Mouse (Mus musculus): Measurements from ENCODE around the gene Mx1. TPM values are rescaled to one million over a fixed set of nuclear protein-coding genes. Genes with fewer than 3 reads are reported as not detected.

Gene Mx1
- polyA plus RNA-seq, 1 experiment from 2014 or later, result 0.26 TPM

DNA sequence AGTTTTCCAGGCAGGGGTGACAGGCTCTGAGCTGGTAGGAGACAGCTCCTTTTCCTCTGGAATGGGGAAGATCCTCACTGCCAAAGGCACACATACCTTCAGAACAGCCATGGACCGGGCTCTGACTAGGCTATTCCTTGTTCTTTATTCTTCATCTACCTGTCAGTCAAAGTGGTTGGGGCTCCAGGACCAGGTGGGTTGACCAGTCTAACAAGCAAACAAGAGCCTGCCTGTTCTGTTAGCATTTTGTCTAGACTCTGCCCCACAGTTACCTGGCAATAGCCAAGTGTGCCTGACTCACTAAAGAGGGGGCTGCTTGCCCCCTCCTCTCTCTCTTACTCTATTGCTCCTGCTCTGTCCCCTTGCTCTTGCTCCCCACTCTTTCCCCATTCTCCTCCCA is 29.7 kb upstream of the Mx1 start:
- H3K4me2 ChIP-seq, result no peak overlapping the region
- ATAC-seq (ENCODE audit: low FRiP score), result no peak
- no peak overlapping the region for H3K9ac ChIP-seq (replicated peaks)
- no peaks in the 10 kb centered on the region for H3K4me1 ChIP-seq
- WGBS, result 78% methylated on average over 1 of the region's 1 CpGs
- H3K4me3 ChIP-seq (replicated peaks), result no peak overlapping the region
- no peaks in the 10 kb centered on the region for H3K9me3 ChIP-seq (replicated peaks)
- no peak overlapping the region for H3K27ac ChIP-seq (replicated peaks)
- no peaks in the 10 kb centered on the region for H3K36me3 ChIP-seq
- no peaks in the 10 kb centered on the region for H3K27me3 ChIP-seq (replicated peaks)

DNA sequence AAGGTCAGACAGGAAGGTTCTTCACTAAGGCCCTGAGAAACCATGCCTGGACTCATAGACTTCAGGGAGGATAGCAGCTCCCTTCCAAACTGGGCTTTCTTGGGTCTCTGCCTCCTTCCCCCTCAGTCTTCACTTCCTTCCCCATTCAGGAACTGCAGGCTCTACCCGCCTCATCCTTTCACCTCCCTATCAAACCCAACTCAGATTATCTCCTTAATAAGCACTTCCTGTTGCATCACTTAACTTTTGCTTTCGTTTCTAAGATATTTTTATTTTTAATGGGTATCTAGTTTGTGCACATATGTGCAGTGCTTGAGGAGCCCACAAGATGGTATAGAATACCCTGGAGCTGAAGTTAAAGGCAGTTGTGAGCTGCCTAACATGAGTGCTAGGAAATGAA is 15.9 kb upstream of the Mx1 start:
- no peak overlapping the region for H3K9ac ChIP-seq (replicated peaks)
- no peak overlapping the region for H3K27ac ChIP-seq (replicated peaks)
- H3K4me3 ChIP-seq (replicated peaks), result no peak overlapping the region
- no peaks in the 10 kb centered on the region for H3K4me1 ChIP-seq
- no peak for ATAC-seq (ENCODE audit: low FRiP score)
- no peaks in the 10 kb centered on the region for H3K9me3 ChIP-seq (replicated peaks)
- no peaks in the 10 kb centered on the region for H3K36me3 ChIP-seq
- H3K27me3 ChIP-seq (replicated peaks), result no peaks in the 10 kb centered on the region
- H3K4me2 ChIP-seq, result no peak overlapping the region
- WGBS, result 80% methylated on average over 2 of the region's 2 CpGs

DNA sequence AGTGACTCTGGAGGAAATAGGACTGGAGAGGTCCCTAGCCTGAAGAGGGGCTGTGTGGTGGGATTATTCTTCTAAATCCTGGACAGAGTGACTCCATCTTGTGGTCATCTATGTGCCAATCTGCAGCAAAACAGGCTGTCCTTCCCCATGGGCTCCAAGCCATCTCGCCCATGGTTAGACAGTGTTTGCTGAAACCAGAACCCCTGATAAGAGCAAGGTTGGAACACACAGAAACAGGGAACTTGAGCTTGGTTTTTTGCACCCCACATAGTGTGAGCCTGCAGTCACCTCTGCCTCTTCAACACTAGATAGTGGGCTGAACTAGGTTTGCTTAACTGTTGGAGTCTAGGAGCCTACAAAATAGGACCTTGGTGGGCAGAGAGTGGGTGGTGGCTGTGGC is 13.8 kb upstream of the Mx1 start:
- Histone ChIP-seq H3K4me2 (no peak overlapping the region), H3K27me3 (replicated peaks) (no peaks in the 10 kb centered on the region), H3K36me3 (no peaks in the 10 kb centered on the region), H3K4me1 (no peaks in the 10 kb centered on the region), H3K9me3 (replicated peaks) (no peaks in the 10 kb centered on the region), H3K9ac (replicated peaks) (no peak overlapping the region), H3K27ac (replicated peaks) (no peak overlapping the region), H3K4me3 (replicated peaks) (no peak overlapping the region)
- no peak for ATAC-seq (ENCODE audit: low FRiP score)
- WGBS, result 88% methylated on average over 1 of the region's 1 CpGs

DNA sequence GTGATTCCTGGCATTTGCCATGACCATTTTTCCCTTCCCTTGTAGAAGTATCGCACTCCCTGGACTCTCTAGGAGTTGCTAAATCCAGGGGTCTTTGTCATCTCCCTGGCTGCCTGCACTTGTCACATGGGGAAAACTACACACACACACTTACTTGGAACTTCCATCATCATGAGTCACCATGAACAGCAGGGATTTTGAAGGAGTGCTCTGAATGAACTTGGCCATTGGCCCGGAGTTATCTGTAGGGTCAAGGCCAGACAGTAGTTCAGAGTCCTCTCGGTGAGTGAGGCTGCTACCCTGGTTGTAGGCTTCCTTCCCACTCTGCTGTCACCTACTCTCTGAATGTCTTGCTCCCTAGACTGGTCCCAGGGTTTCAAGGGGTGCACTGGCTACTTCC is 12.9 kb upstream of the Mx1 start:
- WGBS, result 93% methylated on average over 3 of the region's 3 CpGs
- Histone ChIP-seq H3K27ac (replicated peaks) (no peak overlapping the region), H3K27me3 (replicated peaks) (no peaks in the 10 kb centered on the region), H3K9me3 (replicated peaks) (no peaks in the 10 kb centered on the region), H3K4me2 (no peak overlapping the region), H3K4me3 (replicated peaks) (no peak overlapping the region), H3K4me1 (no peaks in the 10 kb centered on the region), H3K9ac (replicated peaks) (no peak overlapping the region), H3K36me3 (no peaks in the 10 kb centered on the region)
- ATAC-seq (ENCODE audit: low FRiP score), result no peak

DNA sequence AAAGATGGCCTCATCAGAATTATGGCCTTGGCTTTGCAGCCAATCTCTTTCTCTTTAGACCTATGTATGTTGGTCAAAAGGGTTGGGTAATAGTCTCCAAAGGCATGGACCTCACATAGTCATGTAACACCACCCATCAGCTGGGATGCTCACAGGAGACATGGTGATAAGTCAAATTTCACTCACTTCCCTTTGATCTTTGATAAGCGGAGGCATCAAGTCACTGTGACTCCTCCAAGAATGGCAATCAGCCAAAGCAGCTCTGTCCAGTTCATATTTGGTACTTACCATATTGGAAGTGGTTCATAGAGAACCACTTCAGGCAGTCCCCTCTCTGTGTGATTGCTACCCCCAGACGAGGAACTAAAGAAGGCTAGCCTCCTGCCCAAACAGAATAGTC is 12.0 kb upstream of the Mx1 start:
- Histone ChIP-seq H3K9ac (replicated peaks) (no peak overlapping the region), H3K4me2 (no peak overlapping the region), H3K4me1 (no peaks in the 10 kb centered on the region), H3K4me3 (replicated peaks) (no peak overlapping the region), H3K27ac (replicated peaks) (no peak overlapping the region), H3K9me3 (replicated peaks) (no peaks in the 10 kb centered on the region), H3K36me3 (no peaks in the 10 kb centered on the region), H3K27me3 (replicated peaks) (no peaks in the 10 kb centered on the region)
- ATAC-seq (ENCODE audit: low FRiP score), result no peak
- 84% methylated on average over 2 of the region's 2 CpGs for WGBS

DNA sequence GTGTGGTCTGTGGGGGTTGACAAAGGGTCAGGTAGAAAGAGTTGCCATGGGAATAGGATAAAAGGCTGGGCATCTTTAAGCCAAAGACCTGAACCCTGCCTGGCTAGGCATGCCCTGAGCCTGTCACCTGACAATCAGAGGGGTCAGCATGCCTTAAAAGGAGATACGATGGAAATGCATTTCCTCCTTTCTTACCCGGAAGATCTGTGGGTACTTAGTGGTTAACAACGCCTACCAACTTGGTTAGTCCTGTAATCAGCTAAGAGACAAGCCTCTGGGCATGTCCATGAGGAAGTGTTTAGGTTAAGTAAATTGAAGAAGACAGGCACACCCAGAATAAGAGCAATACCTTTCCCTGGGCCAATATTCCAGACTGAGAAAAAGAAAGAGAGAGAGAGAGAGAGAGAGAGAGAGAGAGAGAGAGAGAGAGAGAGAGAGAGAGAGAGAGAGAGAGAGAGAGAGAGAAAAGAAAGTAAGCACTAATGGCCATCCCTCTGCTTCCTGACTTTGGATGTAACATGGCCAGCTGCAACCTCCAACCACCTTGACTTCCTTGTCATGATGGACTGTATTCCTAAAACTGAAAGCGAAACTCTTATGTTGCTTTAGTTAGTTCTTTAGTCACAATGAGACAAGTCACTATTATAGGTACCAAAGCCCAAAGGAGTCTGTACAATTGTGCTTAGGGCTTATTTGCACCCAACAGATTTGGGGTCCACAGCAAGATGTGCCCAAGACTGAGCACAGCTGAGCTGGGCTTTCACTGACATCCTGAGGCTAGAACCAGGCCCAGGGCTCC is 5.5 kb upstream of the Mx1 start:
- Histone ChIP-seq H3K36me3 (no peaks in the 10 kb centered on the region), H3K27me3 (replicated peaks) (no peaks in the 10 kb centered on the region), H3K4me1 (no peaks in the 10 kb centered on the region), H3K9ac (replicated peaks) (no peak overlapping the region), H3K27ac (replicated peaks) (no peak overlapping the region), H3K4me2 (no peak overlapping the region), H3K4me3 (replicated peaks) (no peak overlapping the region), H3K9me3 (replicated peaks) (no peaks in the 10 kb centered on the region)
- WGBS, result 87% methylated on average over 4 of the region's 4 CpGs
- ATAC-seq (ENCODE audit: low FRiP score), result no peak

DNA sequence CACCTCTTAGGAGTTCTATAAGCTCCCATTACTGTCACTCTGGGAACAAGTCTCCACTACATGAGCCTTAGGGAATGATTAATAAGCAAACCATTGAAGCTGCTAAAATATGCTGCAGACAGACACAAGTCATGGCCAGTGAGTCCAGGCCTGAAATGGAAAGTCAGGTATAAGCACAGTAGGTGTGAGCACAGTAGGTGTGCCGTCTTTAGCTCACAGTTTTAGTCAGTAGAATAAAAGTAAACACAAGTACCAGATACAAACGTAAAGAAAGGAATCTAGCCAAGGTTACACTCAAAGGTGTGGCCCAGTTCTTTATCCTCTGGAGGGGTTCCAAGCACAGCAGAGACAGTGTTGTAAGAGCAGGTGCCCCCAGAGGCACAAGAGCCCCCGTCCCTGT is 4.8 kb upstream of the Mx1 start:
- WGBS, result 86% methylated on average over 3 of the region's 3 CpGs

DNA sequence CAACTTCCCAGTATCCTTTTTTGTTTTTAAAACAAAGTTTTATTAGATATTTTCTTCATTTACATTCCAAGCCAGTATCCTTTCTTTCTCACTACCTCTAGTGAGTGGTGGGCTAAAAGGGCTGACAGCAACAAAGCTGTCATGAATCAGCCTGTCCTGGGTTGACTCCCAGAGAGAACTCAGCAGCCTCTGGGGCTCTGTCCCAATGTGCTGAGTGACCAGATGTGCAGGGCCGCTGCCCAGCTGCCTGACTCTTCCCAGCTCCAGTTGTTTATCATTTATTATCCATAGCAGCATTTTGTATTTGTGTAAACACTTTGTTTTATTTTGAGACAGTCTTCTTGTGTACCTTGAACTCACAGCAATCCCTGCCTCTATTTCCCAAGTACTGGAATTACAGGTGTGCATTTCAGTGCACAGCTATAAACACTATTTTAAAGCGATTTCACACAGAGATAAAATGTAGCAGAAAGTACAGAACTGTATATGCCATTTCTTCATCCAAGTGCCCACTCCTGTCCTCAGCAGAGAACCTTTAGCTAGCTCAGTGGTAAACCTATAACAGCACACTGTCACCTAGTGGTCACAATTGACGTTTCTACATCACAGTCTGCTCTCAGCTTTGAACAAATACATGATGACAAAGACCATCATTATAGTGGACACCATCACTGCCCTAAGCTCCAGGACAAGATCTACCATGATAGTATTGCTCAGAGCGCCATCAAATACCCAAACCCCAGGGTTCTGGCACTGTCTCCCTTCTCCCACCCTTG is 3.7 kb upstream of the Mx1 start:
- Histone ChIP-seq H3K9ac (replicated peaks) (no peak overlapping the region), H3K4me1 (0 out of 2 replicates have a peak, but pooled peaks cover 3% of the 10 kb centered on the region), H3K27ac (replicated peaks) (no peak overlapping the region), H3K4me2 (no peak overlapping the region), H3K36me3 (no peaks in the 10 kb centered on the region), H3K9me3 (replicated peaks) (no peaks in the 10 kb centered on the region), H3K27me3 (replicated peaks) (no peaks in the 10 kb centered on the region), H3K4me3 (replicated peaks) (no peak overlapping the region)
- WGBS, result 61% methylated on average over 4 of the region's 4 CpGs
- ATAC-seq (ENCODE audit: low FRiP score), result no peak

More for the DNA sequence above, 4.8 kb upstream of the Mx1 start:
- Histone ChIP-seq H3K4me3 (replicated peaks) (no peak overlapping the region), H3K4me1 (0 out of 2 replicates have a peak, but pooled peaks cover 3% of the 10 kb centered on the region), H3K9ac (replicated peaks) (no peak overlapping the region), H3K4me2 (no peak overlapping the region), H3K27me3 (replicated peaks) (no peaks in the 10 kb centered on the region), H3K9me3 (replicated peaks) (no peaks in the 10 kb centered on the region), H3K27ac (replicated peaks) (no peak overlapping the region), H3K36me3 (no peaks in the 10 kb centered on the region)
- ATAC-seq (ENCODE audit: low FRiP score), result no peak

DNA sequence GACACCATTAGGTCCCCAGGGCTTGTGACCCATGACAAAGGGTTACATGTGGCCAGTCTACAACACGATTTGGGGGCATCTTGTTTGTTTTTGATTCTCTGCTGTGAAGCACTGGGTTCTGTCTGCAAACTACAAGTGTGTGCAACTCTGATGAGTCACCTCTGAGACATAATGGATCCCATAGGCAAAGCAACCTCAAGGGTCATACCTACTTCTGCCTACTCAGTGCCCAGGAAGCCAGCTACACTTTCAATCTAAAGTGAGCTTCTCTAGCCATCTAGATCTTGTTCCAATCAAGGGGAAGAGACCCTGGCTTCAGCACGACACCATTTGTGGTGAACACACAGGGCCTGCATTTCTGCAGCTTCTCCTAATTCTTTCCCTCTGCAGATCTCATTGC is 1.4 kb downstream of the Mx1 start:
- Histone ChIP-seq H3K27ac (replicated peaks) (no peak overlapping the region), H3K4me3 (replicated peaks) (no peak overlapping the region), H3K4me2 (no peak overlapping the region), H3K9me3 (replicated peaks) (no peaks in the 10 kb centered on the region), H3K9ac (replicated peaks) (no peak overlapping the region), H3K36me3 (no peaks in the 10 kb centered on the region), H3K4me1 (0 out of 2 replicates have a peak, but pooled peaks cover 3% of the 10 kb centered on the region), H3K27me3 (replicated peaks) (no peaks in the 10 kb centered on the region)
- no peak for ATAC-seq (ENCODE audit: low FRiP score)
- 77% methylated on average over 2 of the region's 2 CpGs for WGBS

DNA sequence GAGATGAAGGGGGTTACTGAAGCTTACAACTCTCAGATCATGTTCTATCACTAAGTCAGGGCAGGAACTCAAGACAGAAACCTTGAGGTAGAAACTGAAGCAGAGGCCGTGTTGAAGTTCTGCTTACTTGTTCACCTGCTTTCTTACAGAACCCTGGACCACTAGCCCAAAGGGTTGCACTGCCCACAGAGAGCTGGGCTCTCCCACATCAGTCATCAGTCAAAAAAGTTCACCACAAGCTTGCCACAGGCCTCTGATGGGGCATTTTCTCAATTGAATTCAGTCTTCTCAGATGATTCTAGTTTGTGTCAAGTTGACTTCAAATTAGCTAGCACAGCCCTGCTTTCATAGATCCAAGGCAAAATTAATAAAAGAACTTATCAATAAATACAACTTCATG is 2.9 kb downstream of the Mx1 start:
- Histone ChIP-seq H3K4me3 (replicated peaks) (no peak overlapping the region), H3K4me2 (no peak overlapping the region), H3K4me1 (0 out of 2 replicates have a peak, but pooled peaks cover 3% of the 10 kb centered on the region), H3K36me3 (no peaks in the 10 kb centered on the region), H3K27ac (replicated peaks) (no peak overlapping the region), H3K9ac (replicated peaks) (no peak overlapping the region), H3K9me3 (replicated peaks) (no peaks in the 10 kb centered on the region), H3K27me3 (replicated peaks) (no peaks in the 10 kb centered on the region)
- WGBS, result 85% methylated on average over 1 of the region's 1 CpGs
- ATAC-seq (ENCODE audit: low FRiP score), result no peak

DNA sequence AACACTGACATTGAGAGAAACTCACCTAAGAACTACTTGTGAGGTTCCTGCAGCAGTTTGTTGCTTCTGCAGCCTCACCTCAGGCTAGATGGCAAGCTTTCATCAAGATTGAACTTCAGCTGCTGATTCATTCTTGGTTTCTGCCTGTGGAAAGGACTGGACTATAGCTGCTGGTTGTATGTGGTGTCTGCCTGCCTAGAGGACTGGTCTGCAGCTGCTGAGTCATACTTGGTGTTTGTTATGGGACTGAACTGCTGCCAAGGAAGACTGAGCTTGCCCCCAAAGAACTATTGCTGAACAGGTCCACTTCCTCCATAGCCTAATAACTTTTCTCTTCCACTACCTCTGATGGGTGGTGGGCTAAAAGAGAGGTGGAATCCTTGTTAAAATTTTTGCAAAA is 15.3 kb downstream of the Mx1 start:
- ATAC-seq (ENCODE audit: low FRiP score), result no peak
- H3K9ac ChIP-seq (replicated peaks), result no peak overlapping the region
- H3K4me3 ChIP-seq (replicated peaks), result no peak overlapping the region
- no peaks in the 10 kb centered on the region for H3K4me1 ChIP-seq
- H3K9me3 ChIP-seq (replicated peaks), result no peaks in the 10 kb centered on the region
- H3K27me3 ChIP-seq (replicated peaks), result no peaks in the 10 kb centered on the region
- H3K4me2 ChIP-seq, result no peak overlapping the region
- no peaks in the 10 kb centered on the region for H3K36me3 ChIP-seq
- H3K27ac ChIP-seq (replicated peaks), result no peak overlapping the region

DNA sequence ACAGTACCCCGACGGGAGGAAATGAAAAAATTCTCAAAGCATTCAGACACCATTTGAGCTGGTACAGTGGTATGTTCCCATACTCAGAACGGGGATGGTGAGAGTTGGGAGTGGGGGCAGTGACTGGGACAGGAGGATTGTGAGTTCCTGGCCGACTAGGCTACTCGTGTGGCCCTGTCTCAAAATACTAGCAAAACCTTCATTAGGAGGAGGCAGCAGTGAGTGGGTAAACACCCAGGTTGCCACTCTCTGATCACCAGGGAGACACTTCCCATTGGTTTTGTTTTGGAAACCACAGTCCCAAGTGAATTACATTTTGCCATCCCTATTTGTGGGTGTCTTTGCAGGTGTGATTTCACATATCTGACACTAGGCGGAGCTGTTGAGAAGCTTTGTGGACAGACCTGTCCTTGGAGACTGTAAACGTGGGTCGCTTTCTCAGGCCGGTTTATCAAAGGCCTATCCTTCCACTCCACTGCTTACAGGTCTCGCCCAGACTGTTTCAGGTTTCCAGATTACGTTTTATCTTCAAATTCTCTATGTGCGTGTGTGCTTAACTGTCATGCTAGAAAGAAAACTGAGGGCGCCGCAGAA is 18.9 kb downstream of the Mx1 start:
- WGBS, result 53% methylated on average over 14 of the region's 14 CpGs
- no peak overlapping the region for H3K4me3 ChIP-seq (replicated peaks)

More for the DNA sequence above, 18.9 kb downstream of the Mx1 start:
- Histone ChIP-seq H3K4me1 (no peaks in the 10 kb centered on the region), H3K27me3 (replicated peaks) (no peaks in the 10 kb centered on the region), H3K9ac (replicated peaks) (no peak overlapping the region), H3K9me3 (replicated peaks) (no peaks in the 10 kb centered on the region), H3K27ac (replicated peaks) (no peak overlapping the region), H3K4me2 (no peak overlapping the region), H3K36me3 (no peaks in the 10 kb centered on the region)
- no peak for ATAC-seq (ENCODE audit: low FRiP score)
